Mouse (Mus musculus) CH12.LX (cell line): ENCODE data around the gene Arhgef6. TPM values are rescaled to one million over a fixed set of nuclear protein-coding genes. Genes with fewer than 3 reads are reported as not detected.

Experiments
- DNase-seq: peaks from one replicate; pipeline ENCODE4 v3.0.0-alpha.2; 2013; ENCODE audit errors: extremely low read depth
- H3K27ac ChIP-seq: 2 replicates; pipeline ENCODE4 v1.5.1; 2012; ENCODE audit warnings: low read depth, mild to moderate bottlenecking, control low read depth, moderate library complexity; ENCODE audit not compliant: insufficient read depth
- H3K27me3 ChIP-seq: replicated peaks from 2 replicates; pipeline ENCODE3; 2012; ENCODE audit warnings: inconsistent platforms
- H3K36me3 ChIP-seq, 2 experiments: replicated peaks in 1 of 2; 2 replicates each; pipeline versions ENCODE3 to v1.6.1; 2012; ENCODE audit warnings: inconsistent platforms in 1 of 2, low read length in 1 of 2, mild to moderate bottlenecking in 1 of 2, mixed read lengths in 1 of 2, moderate library complexity in 1 of 2; ENCODE audit not compliant: control insufficient read depth in 1 of 2, insufficient read depth in 1 of 2
- H3K4me1 ChIP-seq, 2 experiments: 2 replicates each; pipeline ENCODE4 v1.6.1; 2012; ENCODE audit warnings: inconsistent platforms in 1 of 2, moderate library complexity in 1 of 2; ENCODE audit not compliant: insufficient read depth in 2 of 2, control insufficient read depth in 1 of 2
- H3K4me2 ChIP-seq: 2 replicates; pipeline ENCODE4 v1.6.1; 2012; ENCODE audit warnings: low read depth, mild to moderate bottlenecking, control low read depth; ENCODE audit not compliant: poor library complexity, insufficient read depth, severe bottlenecking
- H3K4me3 ChIP-seq, 3 experiments: fragments of 150-350 bp in 1 of 3; sonication (generic) in 1 of 3; replicated peaks in 1 of 3; 2 replicates each; pipeline versions ENCODE3 to v1.5.1; 2011 to 2012; ENCODE audit warnings: low read depth in 2 of 3, low read length in 2 of 3, mild to moderate bottlenecking in 2 of 3, moderate library complexity in 2 of 3, control low read depth in 1 of 3, improper control_type of control experiment in 1 of 3, inconsistent platforms in 1 of 3, mixed read lengths in 1 of 3; ENCODE audit not compliant: poor library complexity in 1 of 3
- H3K79me2 ChIP-seq: replicated peaks from 2 replicates; pipeline ENCODE4 v1.6.1; 2012; ENCODE audit warnings: mild to moderate bottlenecking, moderate library complexity; ENCODE audit not compliant: control insufficient read depth, poor library complexity, insufficient read depth, severe bottlenecking; ENCODE audit errors: extremely low read depth
- H3K9ac ChIP-seq: 2 replicates; pipeline ENCODE4 v1.6.1; 2012; ENCODE audit warnings: low read depth, mild to moderate bottlenecking, control low read depth, moderate library complexity; ENCODE audit not compliant: insufficient read depth
- H3K9me3 ChIP-seq: replicated peaks from 2 replicates; pipeline ENCODE3; 2012; ENCODE audit warnings: low read length, inconsistent platforms, mixed read lengths
- BHLHE40 ChIP-seq: IDR thresholded peaks from 2 replicates; pipeline ENCODE4 v1.6.1; 2011; ENCODE audit warnings: mild to moderate bottlenecking, low read depth, low read length, improper control_type of control experiment
- CHD1 ChIP-seq: IDR thresholded peaks from 2 replicates; pipeline ENCODE4 v1.6.1; 2012; ENCODE audit warnings: low read depth, low read length, improper control_type of control experiment, inconsistent platforms
- ELF1 ChIP-seq: IDR thresholded peaks from 2 replicates; pipeline ENCODE4 v1.6.1; 2014; ENCODE audit warnings: low read depth, mild to moderate bottlenecking, inconsistent platforms, low read length, improper control_type of control experiment
- EP300 ChIP-seq: IDR thresholded peaks from 2 replicates; pipeline ENCODE4 v1.6.1; 2011; ENCODE audit warnings: low read length, improper control_type of control experiment
- ETS1 ChIP-seq: conservative IDR thresholded peaks from 2 replicates; pipeline ENCODE4 v1.6.1; 2012; ENCODE audit warnings: low read depth, mild to moderate bottlenecking, inconsistent platforms, low read length, improper control_type of control experiment, moderate library complexity
- GABPA ChIP-seq: IDR thresholded peaks from 2 replicates; pipeline ENCODE4 v1.6.1; 2012; ENCODE audit warnings: low read depth, low read length, improper control_type of control experiment, inconsistent platforms; ENCODE audit not compliant: insufficient replicate concordance
- IRF4 ChIP-seq: IDR thresholded peaks from 2 replicates; pipeline ENCODE4 v1.6.1; 2014; ENCODE audit warnings: low read depth, mild to moderate bottlenecking, inconsistent platforms, low read length, improper control_type of control experiment
- JUND ChIP-seq: conservative IDR thresholded peaks from 2 replicates; pipeline ENCODE4 v1.6.1; 2011; ENCODE audit warnings: low read depth, low read length, improper control_type of control experiment
- MAFK ChIP-seq: IDR thresholded peaks from 2 replicates; pipeline ENCODE4 v1.6.1; 2011; ENCODE audit warnings: low read length, improper control_type of control experiment; ENCODE audit not compliant: insufficient replicate concordance
- MXI1 ChIP-seq: IDR thresholded peaks from 2 replicates; pipeline ENCODE4 v1.6.1; 2011; ENCODE audit warnings: mild to moderate bottlenecking, low read depth, low read length, improper control_type of control experiment
- MYC ChIP-seq: IDR thresholded peaks from 2 replicates; pipeline ENCODE4 v1.6.1; 2011; ENCODE audit warnings: low read depth, mild to moderate bottlenecking, improper control_type of control experiment, low read length
- NELFE ChIP-seq: IDR thresholded peaks from 2 replicates; pipeline ENCODE4 v1.6.1; 2011; ENCODE audit warnings: low read depth, low read length, improper control_type of control experiment
- PAX5 ChIP-seq: IDR thresholded peaks from 2 replicates; pipeline ENCODE4 v1.6.1; 2012; ENCODE audit warnings: low read length, inconsistent platforms, mixed read lengths
- POLR2A ChIP-seq: IDR thresholded peaks from 2 replicates; pipeline ENCODE4 v1.6.1; 2011; ENCODE audit warnings: low read depth, mild to moderate bottlenecking, improper control_type of control experiment, low read length
- POLR2AphosphoS2 ChIP-seq: IDR thresholded peaks from 2 replicates; pipeline ENCODE4 v1.6.1; 2011; ENCODE audit warnings: low read depth, low read length, improper control_type of control experiment
- RCOR1 ChIP-seq: conservative IDR thresholded peaks from 2 replicates; pipeline ENCODE4 v1.6.1; 2012; ENCODE audit warnings: low read depth, mild to moderate bottlenecking, inconsistent platforms, low read length, improper control_type of control experiment
- SMC3 ChIP-seq: IDR thresholded peaks from 2 replicates; pipeline ENCODE4 v1.6.1; 2011; ENCODE audit warnings: low read depth, low read length, improper control_type of control experiment
- TCF12 ChIP-seq: IDR thresholded peaks from 2 replicates; pipeline ENCODE4 v1.6.1; 2014; ENCODE audit warnings: low read depth, mild to moderate bottlenecking, inconsistent platforms, low read length, improper control_type of control experiment
- UBTF ChIP-seq: IDR thresholded peaks from 2 replicates; pipeline ENCODE4 v1.6.1; 2012; ENCODE audit warnings: low read depth, mild to moderate bottlenecking, inconsistent platforms, low read length, improper control_type of control experiment, moderate library complexity
- ZC3H11A ChIP-seq: IDR thresholded peaks from 2 replicates; pipeline ENCODE4 v1.6.1; 2012; ENCODE audit warnings: low read depth, mild to moderate bottlenecking, inconsistent platforms, low read length, improper control_type of control experiment
- ZKSCAN1 ChIP-seq: IDR thresholded peaks from 2 replicates; pipeline ENCODE4 v1.6.1; 2012; ENCODE audit warnings: low read depth, inconsistent platforms, low read length, improper control_type of control experiment, borderline replicate concordance
- ZMIZ1 ChIP-seq: IDR thresholded peaks from 2 replicates; pipeline ENCODE4 v1.6.1; 2012; ENCODE audit warnings: low read depth, mild to moderate bottlenecking, inconsistent platforms, low read length, improper control_type of control experiment
- ZNF384 ChIP-seq: IDR thresholded peaks from 2 replicates; pipeline ENCODE4 v1.6.1; 2012; ENCODE audit warnings: low read depth, low read length, improper control_type of control experiment, inconsistent platforms
- dilution Hi-C: fragments of 300-500 bp; cut with MboI; formaldehyde crosslinking; loops from 2 replicates; pipeline ENCODE4 v1.14.3; 2020; ENCODE audit warnings: low sequenced_read_pairs; ENCODE audit not compliant: extremely low pct_unique_long_range_greater_than_20kb, extremely low pct_ligation_motif_present
- in situ Hi-C: fragments of 300-500 bp; cut with MboI; formaldehyde crosslinking; loops from 3 replicates; pipeline ENCODE4 v1.14.3; 2019; ENCODE audit warnings: low sequenced_read_pairs, low pct_ligation_motif_present, low pct_unique_long_range_greater_than_20kb, mixed read lengths
- polyA plus RNA-seq: library from polyadenylated mRNA; unstranded; fragments of >175 nt; gene quantifications from 2 replicates; pipeline ENCODE4 v1.2.1, GENCODE M21; 2012; ENCODE audit warnings: low read depth; ENCODE audit not compliant: insufficient read length
- total RNA-seq, 2 experiments: library from RNA; depleted of rRNA; stranded (reverse); fragments of 300-350 nt in 1 of 2; fragments of >200 nt in 1 of 2; gene quantifications; 2 replicates each; pipeline ENCODE4 v1.2.3; 2012 to 2014

The Arhgef6 gene
- total and polyA plus RNA-seq, 3 experiments = 69.8 to 206 (median 162) TPM

- H3K27ac ChIP-seq = no peak overlapping the region
- H3K27me3 ChIP-seq = no peaks in the 10 kb centered on the region
- dilution Hi-C loops = no loop called here
- no peak for TF ChIP-seq ZKSCAN1
- no peak for TF ChIP-seq SMC3
- no peak for TF ChIP-seq PAX5
- no peak for TF ChIP-seq MXI1
- TF ChIP-seq IRF4 = no peak
- TF ChIP-seq NELFE = no peak
- TF ChIP-seq JUND = no peak
- TF ChIP-seq RCOR1 = no peak
- no peak for TF ChIP-seq POLR2AphosphoS2
- no peak for TF ChIP-seq CHD1
- no peak for TF ChIP-seq ZNF384
- no peak for TF ChIP-seq BHLHE40
- no peak for TF ChIP-seq MAFK
- no peak for TF ChIP-seq ZMIZ1
- no peak for TF ChIP-seq POLR2A
- TF ChIP-seq, all 38 proteins: peak for 0
- no peaks in the 10 kb centered on the region for H3K4me1 ChIP-seq
- no peak overlapping the region for H3K4me2 ChIP-seq
- no peaks in the 10 kb centered on the region for H3K79me2 ChIP-seq
- H3K9me3 ChIP-seq = no peaks in the 10 kb centered on the region
- H3K4me3 ChIP-seq = no peak overlapping the region
- no peak for DNase-seq
- no peaks in the 10 kb centered on the region for H3K36me3 ChIP-seq
- in situ Hi-C loops = no loop called here
- H3K9ac ChIP-seq = no peak overlapping the region
These were observed 125.7 kb downstream of the Arhgef6 start for GRCm38 (mm10) chrX:57212862-57213261.

GRCm38 (mm10) chrX:57211876-57212275 lies 126.7 kb downstream of the Arhgef6 start, which contains the start of gene Cd40lg:
Cd40lg (plus strand) TSS chrX:57212143.
- Histone ChIP-seq H3K4me1 (no peaks in the 10 kb centered on the region), H3K4me3 (peak within 1 kb of the TSS in 1 of 3 experiments; percentile 6), H3K4me2 (no peak within 1 kb of the TSS), H3K36me3 (no peaks in the 10 kb centered on the region), H3K9me3 (no peaks in the 10 kb centered on the region), H3K79me2 (no peaks in the 10 kb centered on the region), H3K9ac (no peak within 1 kb of the TSS), H3K27ac (no peak within 1 kb of the TSS), H3K27me3 (no peaks in the 10 kb centered on the region)
- no peak for DNase-seq
- in situ Hi-C loops = no loop called here
- TF ChIP-seq ELF1 (0 out of 2 replicates have a peak, but pooled peaks have one; percentile 21), ZMIZ1 (no peak)
- dilution Hi-C loops = no loop called here

- no peak overlapping the region for H3K27ac ChIP-seq
- no peaks in the 10 kb centered on the region for H3K27me3 ChIP-seq
- no peak for TF ChIP-seq MYC
- TF ChIP-seq ETS1 = no peak
- no peak for TF ChIP-seq EP300
- no peak for TF ChIP-seq POLR2A
- TF ChIP-seq ZC3H11A = no peak
- TF ChIP-seq GABPA = no peak
- no peak for TF ChIP-seq UBTF
- TF ChIP-seq TCF12 = no peak
- TF ChIP-seq ELF1 = no peak
- no peaks in the 10 kb centered on the region for H3K79me2 ChIP-seq
- H3K36me3 ChIP-seq = no peaks in the 10 kb centered on the region
- no peaks in the 10 kb centered on the region for H3K4me1 ChIP-seq
- H3K9ac ChIP-seq = no peak overlapping the region
- no peak overlapping the region for H3K4me3 ChIP-seq
- in situ Hi-C loops (no loop called here), dilution Hi-C loops (no loop called here)
- no peaks in the 10 kb centered on the region for H3K9me3 ChIP-seq
- H3K4me2 ChIP-seq = no peak overlapping the region
- no peak for DNase-seq
These were observed 127.9 kb downstream of the Arhgef6 start for GRCm38 (mm10) chrX:57210591-57210990.
